Mouse (Mus musculus) retina, adult 2 months (tissue): ENCODE measurements around the gene Slc17a2.
"Not testable (repeated sequence)": the region's sequence is repeated elsewhere in the genome, so short reads cannot be mapped to it uniquely, and the experiment has no call there.

Source experiments
- DNase-seq: peaks from one replicate; pipeline ENCODE4 v3.0.0-alpha.2; 2012; ENCODE audit warnings: low read depth, low spot score

Gene Slc17a2

DNA sequence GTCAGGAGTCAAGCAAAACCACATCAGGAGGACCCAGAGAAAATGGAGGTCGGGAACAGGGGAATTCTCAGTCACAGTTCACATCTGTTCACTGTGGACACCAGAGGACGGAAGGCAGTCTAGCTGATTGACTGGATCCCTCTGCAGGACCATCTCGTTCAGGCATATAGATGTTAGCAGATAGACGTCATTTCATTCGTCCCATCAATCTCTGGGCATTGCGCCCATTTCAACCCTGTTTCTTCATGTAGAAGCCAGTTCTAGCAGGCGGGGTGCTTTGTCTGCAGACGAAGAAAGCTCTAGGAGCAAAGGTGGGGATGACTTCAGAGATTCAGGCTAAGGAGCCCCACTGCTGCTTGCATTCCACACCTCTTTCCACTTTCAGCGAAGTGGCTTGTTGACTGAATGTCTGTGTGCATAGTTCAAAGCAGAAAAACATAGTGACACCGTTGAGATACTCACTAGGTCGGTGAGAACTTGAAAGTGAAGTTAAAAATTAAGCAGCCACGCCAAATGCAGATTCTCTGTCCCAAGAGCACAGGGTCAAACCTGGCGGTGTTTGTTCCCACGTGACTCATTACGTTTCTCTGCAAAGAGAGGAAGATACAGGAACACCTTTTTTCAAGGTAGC lies at the start of gene Slc17a2:
Gene Slc17a2, plus strand, starts transcription at position 572 of the 631 bp plus-strand sequence.
- DNase-seq = no peak

DNA sequence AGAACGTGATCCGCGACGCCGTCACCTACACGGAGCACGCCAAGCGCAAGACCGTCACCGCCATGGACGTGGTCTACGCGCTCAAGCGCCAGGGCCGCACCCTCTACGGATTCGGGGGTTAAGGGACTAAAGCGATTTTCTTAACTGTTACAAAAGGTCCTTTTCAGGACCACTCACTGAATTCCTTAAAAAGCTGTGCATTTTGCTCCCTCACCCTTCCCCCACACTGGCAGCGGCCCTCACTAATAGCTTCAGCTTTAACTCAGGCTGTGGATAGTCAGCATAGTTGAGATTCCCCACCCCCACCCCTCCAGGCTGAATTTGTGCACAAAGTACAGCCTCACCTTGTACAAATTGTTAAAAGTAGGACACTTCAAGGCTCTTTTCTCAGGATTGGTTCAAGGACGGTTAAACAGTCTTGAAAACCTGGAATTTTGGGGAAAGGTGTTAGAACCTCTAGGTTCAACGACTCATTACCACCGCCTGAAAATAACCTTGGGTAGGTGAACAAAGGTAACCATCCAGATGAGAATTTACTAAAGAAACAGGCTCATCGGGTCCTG lies 49.5 kb upstream of the Slc17a2 start:
- no peak for DNase-seq

DNA sequence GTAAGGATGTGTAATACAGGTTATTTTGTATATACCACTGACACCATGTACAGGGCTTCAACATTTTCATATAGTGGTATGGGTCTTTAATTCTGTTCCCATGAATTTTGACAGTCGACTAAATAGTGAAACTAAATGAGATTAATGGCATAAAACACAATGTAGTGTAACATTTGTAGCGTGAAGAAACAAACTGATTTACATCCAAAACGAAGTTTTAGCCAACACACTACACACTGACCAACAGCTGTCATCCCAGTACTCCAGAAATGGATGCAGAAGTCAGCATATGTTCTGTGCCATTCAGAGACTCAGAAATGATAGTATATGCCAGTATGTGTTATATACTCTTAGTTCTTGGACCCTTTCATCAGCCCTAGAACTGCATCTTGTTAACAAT lies 48.9 kb upstream of the Slc17a2 start:
- DNase-seq = no peak

DNA sequence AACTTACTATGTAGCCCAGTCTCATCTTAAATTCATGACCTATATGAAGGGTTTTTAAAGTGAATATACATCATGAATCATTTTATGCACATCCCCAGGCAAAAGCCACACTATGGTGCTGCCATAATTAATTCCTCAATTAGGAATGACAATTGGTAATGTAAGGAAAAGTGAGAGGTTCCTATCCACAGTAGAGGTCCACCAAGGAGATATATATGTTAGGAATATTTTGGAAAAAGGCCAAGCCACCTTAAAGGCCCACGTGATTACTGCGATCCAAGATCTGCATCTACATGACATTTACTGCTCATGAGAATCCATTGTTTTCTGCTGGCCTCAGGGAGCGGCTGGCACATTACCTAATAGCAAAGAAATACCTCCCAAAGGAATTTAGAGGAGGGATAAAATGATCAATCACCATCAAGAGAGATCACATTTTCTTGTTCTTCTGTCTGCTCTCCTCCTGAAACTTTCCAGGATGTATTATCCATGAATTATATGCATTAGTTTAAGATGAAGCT lies 47.5 kb upstream of the Slc17a2 start:
- no peak for DNase-seq

DNA sequence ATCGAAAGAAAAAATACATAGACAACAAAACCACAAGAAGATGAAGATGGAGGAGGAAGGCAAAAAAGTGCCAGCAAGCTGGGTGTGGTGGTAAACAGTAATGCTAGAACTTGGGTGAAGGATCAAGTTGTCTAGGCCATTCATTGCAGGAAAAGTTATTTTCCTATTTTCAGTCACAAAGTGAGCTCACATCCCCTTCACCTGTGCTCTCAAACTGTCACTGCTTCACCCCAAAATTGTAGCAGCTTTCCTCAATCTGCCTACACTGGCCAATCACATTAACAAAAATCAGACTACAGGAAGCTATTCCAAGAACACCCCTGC lies 46.9 kb upstream of the Slc17a2 start:
- DNase-seq = no peak

DNA sequence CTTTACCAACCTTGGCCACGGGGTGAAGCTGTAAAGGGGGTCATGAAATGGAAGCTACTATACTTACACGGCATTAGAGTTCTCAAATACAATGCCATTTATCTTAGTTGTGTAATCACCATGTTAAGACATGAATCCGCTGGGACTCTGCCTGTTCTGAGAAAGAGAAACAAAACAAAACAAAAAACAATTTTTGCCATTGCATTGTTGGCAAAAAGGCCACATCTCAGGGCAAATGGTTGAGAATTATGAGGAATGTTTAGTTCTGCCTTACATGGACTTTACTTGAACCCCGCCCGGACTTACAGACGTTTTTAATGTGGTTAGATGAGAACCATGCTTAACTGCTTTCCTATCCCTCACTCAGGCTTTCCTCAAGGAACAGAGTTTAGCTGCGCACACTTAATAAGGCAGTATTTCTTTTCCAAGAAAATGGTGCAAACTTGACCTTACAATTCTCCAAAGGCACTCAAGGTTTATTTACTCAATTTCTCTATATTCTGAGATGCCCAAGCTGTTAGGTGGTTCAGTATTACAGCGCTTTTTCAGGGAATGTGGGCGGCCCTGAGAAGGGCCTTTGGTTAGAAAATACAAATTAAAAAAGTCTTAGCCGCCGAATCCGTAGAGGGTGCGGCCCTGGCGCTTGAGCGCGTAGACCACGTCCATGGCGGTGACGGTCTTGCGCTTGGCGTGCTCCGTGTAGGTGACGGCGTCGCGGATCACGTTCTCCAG lies 46.4 kb upstream of the Slc17a2 start:
- no peak for DNase-seq

DNA sequence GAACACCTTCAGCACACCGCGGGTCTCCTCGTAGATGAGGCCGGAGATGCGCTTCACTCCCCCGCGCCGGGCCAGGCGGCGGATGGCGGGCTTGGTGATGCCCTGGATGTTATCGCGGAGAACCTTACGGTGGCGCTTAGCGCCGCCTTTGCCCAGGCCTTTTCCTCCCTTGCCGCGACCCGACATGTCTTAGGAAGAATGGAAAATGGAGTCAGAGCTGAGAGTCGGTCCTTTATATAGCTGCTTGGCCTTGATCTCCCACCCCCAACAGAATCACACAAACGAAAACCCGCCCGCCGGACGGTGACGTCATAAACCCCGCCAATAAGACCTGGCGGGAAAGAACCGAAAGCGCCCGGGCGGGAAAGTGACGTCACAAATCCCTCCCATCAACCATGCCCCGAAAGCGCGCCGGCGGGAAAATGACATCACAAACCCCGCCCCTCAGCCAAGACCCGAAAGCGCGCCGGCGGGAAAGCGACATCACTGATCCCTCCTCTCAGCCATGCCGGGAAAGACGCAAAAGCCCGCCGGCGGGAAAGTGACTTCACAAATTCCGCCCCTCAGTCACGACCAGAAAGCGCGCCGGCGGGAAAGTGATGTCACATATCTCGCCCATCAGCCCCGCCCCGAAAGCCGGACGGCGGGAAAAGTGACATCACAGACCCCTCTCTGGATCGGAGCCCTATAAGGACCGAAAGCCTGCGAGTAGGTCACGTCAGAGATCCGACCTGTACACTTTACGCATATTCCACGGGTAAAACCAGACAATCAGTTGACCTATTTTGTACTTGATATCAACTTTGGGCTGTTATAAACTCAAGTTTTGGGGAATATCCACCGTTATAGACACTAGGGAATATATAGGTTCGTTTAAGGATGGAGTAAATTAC lies 45.6 kb upstream of the Slc17a2 start, which contains the start of gene Hist1h4a:
Gene Hist1h4a, minus strand, starts transcription at position 259 of the 893 bp plus-strand sequence.
- DNase-seq = peak; percentile 98

DNA sequence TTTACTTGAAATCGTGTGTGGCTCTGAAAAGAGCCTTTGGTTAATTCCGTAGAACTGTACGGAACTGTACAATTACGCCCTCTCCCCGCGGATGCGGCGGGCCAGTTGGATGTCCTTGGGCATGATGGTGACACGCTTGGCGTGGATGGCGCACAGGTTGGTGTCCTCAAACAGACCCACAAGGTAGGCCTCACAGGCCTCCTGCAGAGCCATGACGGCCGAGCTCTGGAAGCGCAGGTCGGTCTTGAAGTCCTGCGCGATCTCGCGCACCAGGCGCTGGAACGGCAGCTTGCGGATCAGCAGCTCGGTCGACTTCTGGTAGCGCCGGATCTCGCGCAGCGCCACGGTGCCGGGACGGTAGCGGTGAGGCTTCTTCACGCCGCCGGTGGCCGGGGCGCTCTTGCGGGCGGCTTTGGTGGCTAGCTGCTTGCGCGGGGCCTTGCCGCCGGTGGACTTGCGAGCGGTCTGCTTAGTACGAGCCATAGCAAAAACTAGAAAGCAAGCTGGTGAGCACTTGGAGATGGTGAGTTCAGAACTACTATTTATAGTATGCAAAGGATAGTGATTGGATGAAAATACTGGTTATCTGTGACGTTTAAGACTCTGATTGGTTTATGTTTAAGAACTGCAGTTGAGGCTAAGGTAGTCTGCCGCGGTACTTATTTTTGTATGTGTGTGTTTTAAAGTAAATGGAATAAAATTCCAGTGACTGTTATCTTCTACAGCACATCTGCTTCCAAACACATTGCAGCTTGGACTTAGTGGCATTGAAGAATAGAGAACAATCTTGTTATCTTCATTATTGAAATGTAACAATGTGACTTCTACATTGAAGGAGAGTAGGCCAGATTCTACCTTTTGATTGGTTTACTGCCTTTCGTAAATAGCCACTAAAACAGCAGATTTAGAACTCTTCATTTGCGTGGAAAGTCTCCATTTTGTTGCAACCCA lies 44.6 kb upstream of the Slc17a2 start, which contains the start of gene Hist1h3a:
Gene Hist1h3a, minus strand, starts transcription at position 516 of the 951 bp plus-strand sequence.
- peak; percentile 71 for DNase-seq

DNA sequence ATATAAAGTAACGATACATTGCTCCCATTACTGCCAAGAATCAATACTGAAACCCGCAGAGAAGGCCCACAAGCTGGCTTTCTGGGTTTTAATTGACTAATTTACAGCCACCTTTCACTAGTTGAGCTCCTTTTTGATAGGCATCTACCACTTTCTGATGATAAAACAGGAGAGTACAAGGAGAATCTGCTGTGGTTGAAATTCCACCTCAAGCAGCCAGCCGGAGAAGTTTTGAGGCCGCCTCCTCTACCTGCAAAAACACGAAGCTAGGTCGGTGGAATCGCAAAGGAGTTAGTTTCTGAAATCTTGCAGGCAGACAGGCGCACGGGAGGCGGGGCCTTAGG lies 43.6 kb upstream of the Slc17a2 start:
- DNase-seq = no peak

DNA sequence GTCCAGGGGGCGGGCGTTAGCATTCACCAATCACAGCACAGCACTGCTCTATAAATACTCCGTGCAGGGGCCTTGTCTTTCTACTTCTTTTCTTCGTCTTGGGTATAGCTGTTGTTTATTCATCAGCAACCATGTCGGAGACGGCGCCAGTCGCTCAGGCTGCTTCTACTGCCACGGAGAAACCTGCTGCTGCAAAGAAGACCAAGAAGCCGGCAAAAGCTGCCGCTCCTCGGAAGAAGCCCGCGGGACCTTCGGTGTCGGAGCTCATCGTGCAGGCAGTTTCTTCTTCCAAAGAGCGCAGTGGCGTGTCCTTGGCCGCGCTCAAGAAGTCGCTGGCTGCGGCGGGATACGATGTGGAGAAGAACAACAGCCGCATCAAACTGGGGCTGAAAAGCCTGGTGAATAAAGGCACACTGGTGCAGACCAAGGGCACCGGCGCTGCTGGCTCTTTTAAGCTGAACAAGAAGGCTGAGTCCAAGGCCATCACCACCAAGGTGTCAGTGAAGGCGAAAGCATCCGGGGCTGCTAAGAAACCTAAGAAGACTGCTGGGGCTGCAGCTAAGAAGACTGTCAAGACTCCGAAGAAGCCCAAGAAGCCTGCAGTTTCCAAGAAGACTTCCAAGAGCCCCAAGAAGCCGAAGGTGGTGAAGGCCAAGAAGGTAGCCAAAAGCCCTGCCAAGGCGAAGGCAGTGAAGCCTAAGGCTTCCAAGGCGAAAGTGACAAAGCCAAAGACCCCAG lies 43.0 kb upstream of the Slc17a2 start, which contains the start of gene Hist1h1a:
Gene Hist1h1a, plus strand, starts transcription at position 81 of the 738 bp plus-strand sequence.
- DNase-seq = peak; percentile 75

DNA sequence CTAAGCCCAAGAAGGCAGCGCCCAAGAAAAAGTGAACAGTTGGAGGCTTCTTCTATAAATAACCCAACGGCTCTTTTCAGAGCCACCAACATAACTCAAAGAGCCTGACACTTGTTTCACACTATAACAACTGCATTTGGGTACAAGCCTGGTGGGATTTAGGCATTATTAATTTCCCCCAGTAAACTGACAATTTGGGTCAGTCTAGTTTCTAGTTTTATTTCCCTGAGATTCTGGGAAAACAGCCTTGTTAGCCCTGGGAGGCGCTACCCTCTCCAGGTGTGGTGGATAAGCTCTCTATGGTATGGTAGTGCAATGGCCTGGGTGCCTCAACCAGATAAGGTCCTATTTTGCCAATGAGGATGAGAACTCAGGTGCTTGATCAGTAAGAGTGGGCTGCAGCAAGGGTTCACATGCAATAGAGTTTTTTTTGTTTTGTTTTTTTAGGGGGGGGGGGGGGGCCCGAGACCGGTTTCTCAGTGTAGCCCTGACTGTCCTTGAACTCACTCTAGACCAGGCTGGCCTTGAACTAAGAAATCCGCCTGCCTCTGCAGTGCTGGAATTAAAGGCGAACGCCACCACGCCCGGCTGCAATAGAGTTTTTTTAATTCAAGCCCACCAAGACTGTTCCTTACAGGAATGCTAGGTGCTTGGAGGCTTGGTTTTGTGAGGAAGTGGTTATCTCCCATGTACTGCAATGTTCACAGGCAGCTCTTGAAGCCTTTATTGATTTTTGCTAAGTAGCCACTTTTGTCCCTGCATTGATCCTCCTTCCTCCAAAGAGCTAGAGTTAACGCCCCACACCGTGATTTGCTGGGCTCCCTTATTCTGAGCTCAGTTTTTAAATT lies 42.2 kb upstream of the Slc17a2 start:
- no peak for DNase-seq

DNA sequence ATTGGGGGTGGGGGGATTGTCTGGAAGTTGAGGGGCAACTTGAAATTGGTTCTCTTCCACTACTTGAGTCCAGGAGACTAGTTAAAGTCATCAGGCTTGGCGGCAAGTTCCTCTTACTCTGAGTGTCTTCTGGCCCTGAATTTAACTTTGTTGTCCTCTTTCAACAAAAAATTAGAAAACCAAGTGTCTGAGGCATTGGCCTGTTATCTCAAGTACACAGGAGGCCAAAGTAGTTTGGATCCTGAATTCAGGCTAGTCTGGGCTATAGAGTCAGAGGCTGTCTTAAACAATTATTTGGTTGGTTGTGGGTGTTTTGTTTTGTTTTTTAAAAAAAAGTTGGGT lies 41.6 kb upstream of the Slc17a2 start:
- DNase-seq = no peak

DNA sequence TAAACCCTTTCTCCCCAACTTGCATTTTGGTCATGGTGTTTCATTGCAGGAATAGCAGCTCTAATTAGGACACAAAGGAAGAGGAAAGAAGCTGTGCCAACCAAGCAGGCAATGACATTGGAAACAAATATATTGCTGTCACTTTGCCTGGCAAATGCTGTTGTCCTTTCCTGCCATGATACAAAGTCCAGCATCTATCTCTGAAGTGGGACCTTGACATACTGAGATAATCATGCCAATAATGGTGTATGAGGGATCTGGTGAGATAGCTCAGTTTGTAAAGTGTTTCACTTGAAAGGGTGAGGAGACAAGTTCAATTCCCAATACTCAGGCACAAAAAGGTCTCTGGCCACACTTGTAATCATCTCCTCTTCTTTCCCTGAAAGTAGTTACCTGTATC lies 40.0 kb upstream of the Slc17a2 start:
- DNase-seq = no peak

DNA sequence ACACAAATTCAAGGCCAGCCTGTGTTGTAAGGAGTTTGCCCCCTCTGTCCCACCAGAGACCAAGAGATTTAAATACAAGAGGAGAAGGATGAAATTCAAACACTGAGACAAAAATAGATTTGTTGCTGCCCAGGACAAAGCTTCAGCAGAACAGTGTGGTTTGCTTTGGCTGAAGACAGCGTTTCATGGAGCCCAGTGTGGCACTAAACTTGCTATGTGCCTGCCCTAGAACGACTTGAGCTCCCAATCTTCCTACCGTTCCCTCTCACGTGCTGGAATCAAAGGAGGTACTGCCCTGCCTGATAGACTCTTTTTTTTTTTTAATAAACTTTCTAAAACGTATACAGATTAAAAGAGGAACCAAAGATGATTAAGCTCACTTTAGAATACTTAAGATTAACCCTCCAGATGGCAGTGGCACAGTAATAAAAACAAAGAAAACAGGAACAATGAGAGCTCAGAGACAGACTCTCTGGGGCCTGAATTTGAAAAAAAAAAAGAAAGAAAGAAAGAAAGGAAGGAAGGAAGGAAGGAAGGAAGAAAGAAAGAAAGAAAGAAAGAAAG lies 37.9 kb upstream of the Slc17a2 start:
- DNase-seq = no peak

DNA sequence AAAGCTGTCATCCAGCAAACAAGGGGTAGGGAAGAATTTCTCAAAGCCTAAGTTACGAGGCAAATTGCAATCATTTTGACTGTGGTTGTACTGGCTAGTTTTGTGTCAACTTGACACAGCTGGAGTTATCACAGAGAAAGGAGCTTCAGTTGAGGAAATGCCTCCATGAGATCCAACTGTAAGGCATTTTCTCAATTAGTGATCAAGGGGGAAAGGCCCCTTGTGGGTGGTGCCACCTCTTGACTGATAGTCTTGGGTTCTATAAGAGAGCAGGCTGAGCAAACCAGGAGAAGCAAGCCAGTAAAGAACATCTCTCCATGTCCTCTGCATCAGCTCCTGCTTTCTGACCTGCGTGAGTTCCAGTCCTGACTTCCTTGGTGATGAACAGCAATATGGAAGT lies 37.2 kb upstream of the Slc17a2 start, which contains the start of gene Trim38:
Gene Trim38, plus strand, starts transcription at position 301 of the 400 bp plus-strand sequence.
- DNase-seq = not testable (repeated sequence)

DNA sequence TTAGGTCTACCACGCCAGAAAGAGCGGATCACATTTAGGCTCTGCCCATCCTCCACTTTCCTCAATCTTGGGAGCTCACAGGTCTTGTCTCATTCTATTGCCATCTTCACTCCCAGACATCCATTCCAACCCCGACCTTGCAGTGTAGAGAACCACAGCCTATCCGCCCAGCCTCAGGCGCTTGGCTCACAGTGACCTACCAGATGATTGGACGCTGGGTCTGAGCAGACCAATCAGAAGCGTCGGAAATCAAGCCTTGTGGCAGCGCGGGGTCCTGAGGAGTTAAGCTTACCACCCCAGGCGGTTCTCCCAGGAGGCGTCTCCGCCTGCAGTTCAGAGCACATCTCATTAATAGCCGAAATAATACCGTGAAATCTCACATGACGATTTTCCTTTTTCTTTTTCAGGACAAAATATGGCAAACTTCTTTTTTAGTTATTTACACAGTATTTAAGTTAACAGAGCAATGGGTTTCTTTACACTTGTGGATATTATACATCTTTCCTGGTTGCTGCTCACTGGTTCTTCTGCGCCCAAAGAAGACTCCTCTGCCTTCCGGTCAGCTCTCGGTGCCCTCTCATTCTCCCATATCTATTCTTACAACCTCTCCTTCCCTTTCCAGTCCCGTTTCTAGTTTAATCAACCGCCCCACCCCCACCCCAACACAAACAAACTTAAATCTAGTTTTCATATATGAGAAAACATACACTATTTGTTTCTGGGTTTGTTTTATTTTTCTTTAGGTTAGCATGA lies 34.1 kb upstream of the Slc17a2 start:
- no peak for DNase-seq

DNA sequence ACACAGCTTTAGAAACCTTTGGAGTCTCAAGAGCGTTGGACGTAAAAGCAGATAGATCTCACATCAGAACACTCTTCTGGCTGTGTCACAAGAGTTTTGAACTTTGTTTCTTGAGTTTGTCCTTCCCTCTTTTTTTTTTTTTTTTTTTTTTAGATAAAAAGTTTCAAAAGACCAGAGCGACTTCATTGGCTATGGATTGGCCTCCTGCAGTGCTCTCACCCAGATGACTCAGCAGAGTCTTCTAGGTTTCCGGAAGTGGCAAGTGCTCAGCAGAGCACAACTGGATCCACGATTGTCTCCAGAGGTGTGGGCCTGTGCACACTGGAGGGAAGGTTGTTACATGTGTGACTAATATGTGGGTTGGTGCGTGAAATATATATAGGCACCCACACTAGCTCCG lies 28.5 kb upstream of the Slc17a2 start:
- DNase-seq = no peak

DNA sequence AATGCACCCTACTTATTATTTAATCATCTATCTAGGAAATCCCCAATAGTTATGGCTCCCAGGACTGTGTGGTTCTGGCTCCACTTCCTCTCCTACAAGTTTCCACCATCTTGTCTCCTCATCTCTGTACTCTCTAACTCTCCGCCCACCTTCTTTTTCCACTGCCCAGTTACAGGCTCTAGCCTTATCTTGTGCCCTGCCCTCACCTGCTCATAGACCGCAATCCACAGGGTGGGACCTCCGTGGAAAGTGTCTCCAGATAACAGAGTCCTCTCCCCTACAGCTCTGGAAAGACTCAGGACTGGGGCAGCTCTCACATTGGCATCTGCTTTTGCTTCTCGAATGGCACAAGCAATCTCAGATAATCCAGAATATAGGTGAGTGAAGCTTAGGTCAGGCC lies 27.8 kb upstream of the Slc17a2 start:
- DNase-seq = no peak
